Mouse (Mus musculus) heart, embryonic 11.5 days (tissue): ENCODE measurements around the gene Arl3. TPM values are rescaled to one million over a fixed set of nuclear protein-coding genes. Genes with fewer than 3 reads are reported as not detected.
A peak's percentile ranks its signal among the peaks of the same experiment; 100 is the strongest.

Source experiments
- ATAC-seq: fragments of 200-750 bp; cut with Nextera tagmentation; replicated peaks from 2 replicates; pipeline ENCODE4 v1.8.0; 2017; ENCODE audit warnings: moderate library complexity; ENCODE audit not compliant: insufficient number of reproducible peaks, low FRiP score, low TSS enrichment
- H3K27ac ChIP-seq: fragments of 300-500 bp; sonication (generic); 2 replicates; pipeline ENCODE4 v1.5.1; 2014; ENCODE audit warnings: mild to moderate bottlenecking, low read depth, low read length
- H3K27me3 ChIP-seq: fragments of 300-500 bp; sonication (generic); 2 replicates; pipeline ENCODE4 v1.6.1; 2014; ENCODE audit warnings: mild to moderate bottlenecking, low read length, mixed read lengths; ENCODE audit not compliant: control insufficient read depth, insufficient read depth
- H3K36me3 ChIP-seq: fragments of 300-500 bp; sonication (generic); 2 replicates; pipeline ENCODE4 v1.6.1; 2014; ENCODE audit warnings: mild to moderate bottlenecking, low read length, moderate library complexity, mixed read lengths; ENCODE audit not compliant: control insufficient read depth, insufficient read depth
- H3K4me1 ChIP-seq: fragments of 300-500 bp; sonication (generic); 2 replicates; pipeline ENCODE4 v1.6.1; 2014; ENCODE audit warnings: low read length; ENCODE audit not compliant: control insufficient read depth, insufficient read depth
- H3K4me2 ChIP-seq: fragments of 300-500 bp; sonication (generic); 2 replicates; pipeline ENCODE4 v1.6.1; 2014; ENCODE audit warnings: mild to moderate bottlenecking, moderate library complexity
- H3K4me3 ChIP-seq: fragments of 300-500 bp; sonication (generic); 2 replicates; pipeline ENCODE4 v1.5.1; 2014; ENCODE audit warnings: low read depth, low read length
- H3K9ac ChIP-seq: fragments of 300-500 bp; sonication (generic); 2 replicates; pipeline ENCODE4 v1.6.1; 2014; ENCODE audit warnings: mild to moderate bottlenecking, low read depth, low read length, moderate library complexity
- H3K9me3 ChIP-seq: fragments of 300-500 bp; sonication (generic); replicated peaks from 2 replicates; pipeline ENCODE4 v1.6.1; 2016; ENCODE audit warnings: low read length; ENCODE audit not compliant: control insufficient read depth
- WGBS: fragments of 180-500 bp; shearing (Covaris S2); extraction: QIAGEN DNeasy Blood & Tissue Kit; methylation state at CpG from one replicate; pipeline ENCODE4 v1.1.7; 2014; ENCODE audit not compliant: insufficient replicate concordance; 5-methylcytosine and 5-hydroxymethylcytosine counted together
- polyA plus RNA-seq: library from polyadenylated mRNA; unstranded; fragments of >200 nt; fragmentation: Nextera tagmentation; extraction: Ambion mirVana; gene quantifications from 2 replicates; pipeline ENCODE4 v1.2.1, GENCODE M21; 2014

Gene Arl3
- polyA plus RNA-seq, 1 experiment from 2014 or later = 83.5 TPM

- H3K9me3 ChIP-seq = no peaks in the 10 kb centered on the region
- H3K9ac ChIP-seq = peak overlapping the region; percentile 60
- H3K27me3 ChIP-seq = no peaks in the 10 kb centered on the region
- H3K36me3 ChIP-seq = no peaks in the 10 kb centered on the region
- H3K4me3 ChIP-seq = peak overlapping the region; percentile 19
- peak overlapping the region; percentile 62 for H3K4me2 ChIP-seq
- peak overlapping the region; percentile 96 for H3K27ac ChIP-seq
- 1% methylated on average over 20 of the region's 20 CpGs for WGBS
- H3K4me1 ChIP-seq = peaks cover 95% of the 10 kb centered on the region
- ATAC-seq = peak; percentile 57
Observed at GRCm38 (mm10) chr19:46528529-46529213, 44.3 kb downstream of the Arl3 start.

- no peaks in the 10 kb centered on the region for H3K27me3 ChIP-seq
- H3K9ac ChIP-seq = peak overlapping the region; percentile 60; the same call in 1 of the 2 replicates
- H3K4me2 ChIP-seq = peak overlapping the region; percentile 62
- peak overlapping the region; percentile 19 for H3K4me3 ChIP-seq
- ATAC-seq = no peak
- H3K27ac ChIP-seq = peak overlapping the region; percentile 96
- no peaks in the 10 kb centered on the region for H3K36me3 ChIP-seq
- 14% methylated on average over 17 of the region's 17 CpGs for WGBS
- no peaks in the 10 kb centered on the region for H3K9me3 ChIP-seq
- H3K4me1 ChIP-seq = peaks cover 95% of the 10 kb centered on the region
Observed at GRCm38 (mm10) chr19:46527632-46528528, 45.1 kb downstream of the Arl3 start.

- H3K9ac ChIP-seq = 0 out of 2 replicates have a peak overlapping the region, but pooled peaks have one; percentile 12
- ATAC-seq = no peak
- H3K4me1 ChIP-seq = peaks cover 91% of the 10 kb centered on the region
- WGBS = 53% methylated on average over 10 of the region's 10 CpGs
- no peaks in the 10 kb centered on the region for H3K36me3 ChIP-seq
- H3K27ac ChIP-seq = no peak overlapping the region
- H3K4me3 ChIP-seq = no peak overlapping the region
- H3K9me3 ChIP-seq = no peaks in the 10 kb centered on the region
- H3K4me2 ChIP-seq = no peak overlapping the region
- H3K27me3 ChIP-seq = no peaks in the 10 kb centered on the region
Observed at GRCm38 (mm10) chr19:46525691-46526631, 47.0 kb downstream of the Arl3 start.

GRCm38 (mm10) chr19:46524601-46525321 lies 48.2 kb downstream of the Arl3 start:
- no peaks in the 10 kb centered on the region for H3K9me3 ChIP-seq
- no peak; the same call in 1 of the 2 replicates for ATAC-seq
- no peaks in the 10 kb centered on the region for H3K27me3 ChIP-seq
- peak overlapping the region; percentile 67 for H3K4me2 ChIP-seq
- peak overlapping the region; percentile 79 for H3K27ac ChIP-seq
- H3K9ac ChIP-seq = peak overlapping the region; percentile 52
- peak overlapping the region; percentile 22; the same call in 1 of the 2 replicates for H3K4me3 ChIP-seq
- H3K4me1 ChIP-seq = peaks cover 79% of the 10 kb centered on the region
- no peaks in the 10 kb centered on the region for H3K36me3 ChIP-seq
- WGBS = 24% methylated on average over 14 of the region's 14 CpGs

GRCm38 (mm10) chr19:46524152-46524544 lies 48.9 kb downstream of the Arl3 start:
- Histone ChIP-seq H3K4me3 (peak overlapping the region; percentile 22), H3K4me2 (peak overlapping the region; percentile 67), H3K36me3 (no peaks in the 10 kb centered on the region), H3K9ac (peak overlapping the region; percentile 52), H3K27ac (peak overlapping the region; percentile 79), H3K9me3 (no peaks in the 10 kb centered on the region), H3K27me3 (no peaks in the 10 kb centered on the region), H3K4me1 (peaks cover 75% of the 10 kb centered on the region)
- 7% methylated on average over 6 of the region's 6 CpGs for WGBS
- no peak; the same call in 1 of the 2 replicates for ATAC-seq

- H3K4me3 ChIP-seq = peak overlapping the region; percentile 22
- peaks cover 75% of the 10 kb centered on the region for H3K4me1 ChIP-seq
- no peaks in the 10 kb centered on the region for H3K27me3 ChIP-seq
- peak; percentile 71 for ATAC-seq
- no peaks in the 10 kb centered on the region for H3K36me3 ChIP-seq
- peak overlapping the region; percentile 79 for H3K27ac ChIP-seq
- no peaks in the 10 kb centered on the region for H3K9me3 ChIP-seq
- H3K4me2 ChIP-seq = peak overlapping the region; percentile 67
- H3K9ac ChIP-seq = no peak overlapping the region; the same call in 1 of the 2 replicates
- 5% methylated on average over 20 of the region's 20 CpGs for WGBS
Observed at GRCm38 (mm10) chr19:46523480-46524151, 49.4 kb downstream of the Arl3 start.

- peaks cover 75% of the 10 kb centered on the region for H3K4me1 ChIP-seq
- peak overlapping the region; percentile 67 for H3K4me2 ChIP-seq
- H3K27me3 ChIP-seq = no peaks in the 10 kb centered on the region
- H3K9me3 ChIP-seq = no peaks in the 10 kb centered on the region
- H3K36me3 ChIP-seq = no peaks in the 10 kb centered on the region
- H3K27ac ChIP-seq = peak overlapping the region; percentile 79
- no peak overlapping the region; the same call in 1 of the 2 replicates for H3K9ac ChIP-seq
- H3K4me3 ChIP-seq = no peak overlapping the region; the same call in 1 of the 2 replicates
- no peak for ATAC-seq
Observed at GRCm38 (mm10) chr19:46523131-46523479, 49.9 kb downstream of the Arl3 start.
